Mouse (Mus musculus) ES-E14 (cell line): ENCODE data around the gene Gm44965. TPM values are rescaled to one million over a fixed set of nuclear protein-coding genes. Genes with fewer than 3 reads are reported as not detected.

Experiments
- DNase-seq: peaks from one replicate; pipeline ENCODE4 v3.0.0-alpha.2; 2013; ENCODE audit warnings: low read depth, low spot score
- H3K27ac ChIP-seq: 2 replicates; pipeline ENCODE4 v1.5.1; 2012; ENCODE audit warnings: low read depth, mild to moderate bottlenecking, low read length, moderate library complexity, mixed read lengths; ENCODE audit not compliant: poor library complexity, insufficient read depth, severe bottlenecking
- H3K36me3 ChIP-seq: 2 replicates; pipeline ENCODE4 v1.6.1; 2012; ENCODE audit warnings: mild to moderate bottlenecking, low read length, moderate library complexity, mixed read lengths; ENCODE audit not compliant: control insufficient read depth, poor library complexity, insufficient read depth, severe bottlenecking
- H3K4me1 ChIP-seq, 2 experiments: fragments of 150-350 bp in 1 of 2; sonication (generic) in 1 of 2; 2 replicates each; pipeline ENCODE4 v1.6.1; 2012; ENCODE audit warnings: low read length in 2 of 2, mild to moderate bottlenecking in 1 of 2, mixed read lengths in 1 of 2; ENCODE audit not compliant: control insufficient read depth in 2 of 2, insufficient read depth in 2 of 2, poor library complexity in 1 of 2
- H3K4me3 ChIP-seq, 2 experiments: fragments of 150-350 bp in 1 of 2; sonication (generic) in 1 of 2; 2 replicates each; pipeline ENCODE4 v1.5.1; 2012; ENCODE audit warnings: low read length in 2 of 2, low read depth in 1 of 2, mild to moderate bottlenecking in 1 of 2, mixed read lengths in 1 of 2; ENCODE audit not compliant: insufficient read depth in 1 of 2, poor library complexity in 1 of 2, severe bottlenecking in 1 of 2
- H3K9ac ChIP-seq: 2 replicates; pipeline ENCODE4 v1.6.1; 2012; ENCODE audit warnings: low read depth, mild to moderate bottlenecking, low read length, mixed read lengths; ENCODE audit not compliant: poor library complexity, insufficient read depth, severe bottlenecking
- H3K9me3 ChIP-seq: fragments of 150-350 bp; sonication (generic); 2 replicates; pipeline ENCODE4 v1.6.1; 2012; ENCODE audit warnings: low read depth, mild to moderate bottlenecking, low read length; ENCODE audit not compliant: control insufficient read depth, insufficient read depth
- CHD2 ChIP-seq: IDR thresholded peaks from 2 replicates; pipeline ENCODE4 v1.6.1; 2014; ENCODE audit warnings: mild to moderate bottlenecking, low read depth, low read length, inconsistent platforms
- HCFC1 ChIP-seq: IDR thresholded peaks from 2 replicates; pipeline ENCODE4 v1.6.1; 2012; ENCODE audit warnings: low read length, inconsistent platforms, borderline replicate concordance; ENCODE audit not compliant: insufficient read depth
- MAFK ChIP-seq: IDR thresholded peaks from 2 replicates; pipeline ENCODE4 v1.6.1; 2014; ENCODE audit warnings: mild to moderate bottlenecking, low read depth, low read length, inconsistent platforms; ENCODE audit not compliant: insufficient read depth
- ZC3H11A ChIP-seq: IDR thresholded peaks from 2 replicates; pipeline ENCODE4 v1.6.1; 2012; ENCODE audit warnings: low read depth, mild to moderate bottlenecking, inconsistent platforms, low read length, borderline replicate concordance
- ZNF384 ChIP-seq: IDR thresholded peaks from 2 replicates; pipeline ENCODE4 v1.6.1; 2012; ENCODE audit warnings: low read depth, low read length, inconsistent platforms
- in situ Hi-C, 2 experiments: fragments of 600-800 bp; cut with MboI; formaldehyde crosslinking; loops; one replicate each; pipeline ENCODE4 v1.15.1; 2025; ENCODE audit warnings: low sequenced_read_pairs in 2 of 2, inconsistent platforms in 1 of 2; ENCODE audit not compliant: unreplicated experiment in 2 of 2
- total RNA-seq: library from RNA; depleted of rRNA; stranded (reverse); fragments of 300-350 nt; gene quantifications from 2 replicates; pipeline ENCODE4 v1.2.3, GENCODE M21; 2012

The Gm44965 gene
- total RNA-seq, 1 experiment, result not detected

- in situ Hi-C loops, result no loop called here
- DNase-seq, result no peak
Observed at GRCm38 (mm10) chr6:48628808-48629660, 35.3 kb downstream of the Gm44965 start.

GRCm38 (mm10) chr6:48629661-48630034, 35.9 kb downstream of the Gm44965 start:
- Histone ChIP-seq H3K9me3 (no peaks in the 10 kb centered on the region), H3K36me3 (no peaks in the 10 kb centered on the region), H3K27ac (no peak overlapping the region), H3K9ac (peak overlapping the region; percentile 32), H3K4me1 (peaks cover 0 to 5% of the 10 kb centered on the region in 2 experiments; a peak in 1 of 4 replicates), H3K4me3 (peak overlapping the region; percentile 54 to 63)
- no peak for DNase-seq
- TF ChIP-seq MAFK (no peak), CHD2 (no peak), ZNF384 (no peak), ZC3H11A (no peak), HCFC1 (no peak)
- in situ Hi-C loops, result no loop called here

More at GRCm38 (mm10) chr6:48628808-48629660, 35.3 kb downstream of the Gm44965 start:
- Histone ChIP-seq H3K27ac (no peak overlapping the region), H3K36me3 (no peaks in the 10 kb centered on the region), H3K9ac (peak overlapping the region; percentile 32), H3K9me3 (no peaks in the 10 kb centered on the region), H3K4me3 (peak overlapping the region; percentile 54 to 63), H3K4me1 (peaks cover 0 to 5% of the 10 kb centered on the region in 2 experiments; a peak in 1 of 4 replicates)
- TF ChIP-seq HCFC1 (no peak), CHD2 (no peak), MAFK (no peak)

DNA sequence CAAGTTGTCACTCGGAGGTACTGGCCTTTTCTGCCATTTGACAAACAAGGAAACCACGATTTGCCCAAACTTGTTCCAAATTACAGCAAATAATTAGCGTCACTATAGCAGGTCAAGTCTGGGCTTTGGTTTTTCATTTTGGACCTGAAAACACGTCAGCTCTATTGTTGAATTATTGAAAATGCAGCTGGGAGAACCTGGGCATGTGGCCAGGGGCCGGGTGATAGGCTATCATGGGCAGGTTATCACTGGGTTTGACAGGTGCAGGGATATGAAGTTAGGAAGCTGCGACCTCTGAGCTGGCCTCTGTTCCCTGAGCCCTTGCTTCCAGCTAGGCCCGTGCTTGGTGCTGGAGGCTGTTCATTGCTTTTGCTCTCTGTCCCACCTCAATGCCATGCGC, 37.1 kb downstream of the Gm44965 start:
- TF ChIP-seq CHD2 (no peak), MAFK (no peak), HCFC1 (no peak), ZNF384 (no peak), ZC3H11A (no peak)
- DNase-seq, result no peak

DNA sequence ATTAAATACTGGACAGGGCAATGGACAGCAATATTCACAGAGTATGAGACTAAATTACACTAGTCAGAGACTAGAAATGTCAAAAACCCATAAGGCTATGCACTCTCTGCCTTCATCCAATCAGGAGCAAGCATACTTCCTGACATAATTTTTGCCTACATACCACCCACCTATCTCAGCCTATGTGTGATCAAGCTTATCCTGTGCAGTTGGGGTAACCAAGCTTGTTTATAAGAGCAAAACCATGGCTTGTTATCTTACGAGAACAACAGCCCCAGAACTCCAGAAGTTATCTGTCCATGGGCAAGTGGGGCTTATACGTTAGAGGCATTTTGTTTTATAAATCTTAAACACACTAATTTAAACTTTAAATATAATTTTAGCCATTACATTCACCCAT, 41.4 kb downstream of the Gm44965 start:
- Histone ChIP-seq H3K4me1 (no peaks in the 10 kb centered on the region), H3K27ac (no peak overlapping the region), H3K9ac (no peak overlapping the region), H3K4me3 (no peak overlapping the region), H3K36me3 (no peaks in the 10 kb centered on the region), H3K9me3 (no peaks in the 10 kb centered on the region)
- DNase-seq, result no peak
- TF ChIP-seq CHD2 (no peak), MAFK (no peak), ZC3H11A (no peak), HCFC1 (no peak), ZNF384 (no peak)
- in situ Hi-C loops, result no loop called here

More for the DNA sequence above, 37.1 kb downstream of the Gm44965 start:
- Histone ChIP-seq H3K4me1 (peaks cover 0 to 5% of the 10 kb centered on the region in 2 experiments; a peak in 1 of 4 replicates), H3K36me3 (no peaks in the 10 kb centered on the region), H3K9ac (no peak overlapping the region), H3K4me3 (no peak overlapping the region), H3K9me3 (no peaks in the 10 kb centered on the region), H3K27ac (no peak overlapping the region)
- in situ Hi-C loops, result no loop called here
